Mouse (Mus musculus) cerebellum, postnatal 4 days (tissue): ENCODE measurements at regions not wholly inside any gene's neighbourhood (a gene's known extent, or its start where the extent isn't known, plus 50 kb on each side); places are given as distances from the start of the nearest gene placed in this dataset.
"Not testable (repeated sequence)": the region's sequence is repeated elsewhere in the genome, so short reads cannot be mapped to it uniquely, and the experiment has no call there.

Experiments
- DNase-seq, 2 experiments: peaks; one replicate each; pipeline ENCODE4 v3.0.0; 2022; ENCODE audit warnings: low spot score in 2 of 2, mixed read lengths in 1 of 2

GRCm38 (mm10) chr14:52622184-52622583 lies 126.6 kb upstream of the Olfr1507 start:
- no peak for DNase-seq

- DNase-seq, result no peak
Measured at GRCm38 (mm10) chr14:52580319-52580718, 84.8 kb upstream of the Olfr1507 start.

- DNase-seq, result no peak
Measured at GRCm38 (mm10) chr14:52566920-52567319, 71.4 kb upstream of the Olfr1507 start.

GRCm38 (mm10) chr14:52565606-52566005 lies 70.1 kb upstream of the Olfr1507 start:
- DNase-seq, result no peak

GRCm38 (mm10) chr14:52556340-52556739 lies 60.8 kb upstream of the Olfr1507 start:
- DNase-seq, result not testable (repeated sequence)

GRCm38 (mm10) chr14:52553399-52553798 lies 57.9 kb upstream of the Olfr1507 start:
- no peak for DNase-seq

- no peak for DNase-seq
Measured at GRCm38 (mm10) chr14:52547933-52548332, 52.4 kb upstream of the Olfr1507 start.
